Comparison of ENCODE assay signal across 10 mouse cellular contexts in genomic region chr10:69305600-69305999, GRCm38 (mm10). TPM values are rescaled to one million over a fixed set of nuclear protein-coding genes. Genes with fewer than 3 reads are reported as not detected.
DNase-seq lines count a peak whose midpoint lies in the region; ATAC-seq and TF ChIP-seq lines count a peak whose summit lies in the region.
"Had no signal": no experiment of that assay in that cellular context is flagged by ENCODE, and none has a peak within 500 bp of the region (broad histone marks: within the 10 kb centered on the region; RNA-seq: fewer than 3 reads in every experiment).

No protein-coding gene starts in this region.

- 31% methylated on average over 7 of the region's 7 CpGs for WGBS in kidney, embryonic 15.5 days
- WGBS in liver, embryonic 11.5 days: 39% methylated on average over 7 of the region's 7 CpGs

- H3K27me3 ChIP-seq in testis, adult 2 months (ENCODE audit: control insufficient read depth, insufficient read depth, low read length): no peaks in the 10 kb centered on the region
- no peaks in the 10 kb centered on the region for H3K27me3 ChIP-seq in kidney, embryonic 15.5 days
- H3K27me3 ChIP-seq in liver, embryonic 11.5 days (replicated peaks; ENCODE audit: control insufficient read depth, insufficient read depth, low read length): no peaks in the 10 kb centered on the region
- H3K27me3 ChIP-seq: forebrain, embryonic 13.5 days had no signal

- H3K9me3 ChIP-seq in kidney, embryonic 15.5 days (replicated peaks): no peaks in the 10 kb centered on the region
- H3K9me3 ChIP-seq in liver, embryonic 11.5 days (ENCODE audit: control insufficient read depth, low read length): no peaks in the 10 kb centered on the region
- H3K9me3 ChIP-seq: forebrain, embryonic 13.5 days; hindbrain, embryonic 10.5 days had no signal

- H3K4me3 ChIP-seq in testis, adult 2 months (ENCODE audit: control insufficient read depth, low read depth, low read length): peak overlapping the region; percentile 71
- H3K4me3 ChIP-seq in kidney, embryonic 15.5 days (replicated peaks): no peak overlapping the region
- H3K4me3 ChIP-seq in liver, embryonic 11.5 days (ENCODE audit: low read depth, low read length): no peak overlapping the region
- H3K4me3 ChIP-seq: forebrain, embryonic 13.5 days; hindbrain, embryonic 10.5 days had no signal

- H3K36me3 ChIP-seq in testis, adult 2 months (ENCODE audit: control insufficient read depth, insufficient read depth, low read length): no peaks in the 10 kb centered on the region
- no peaks in the 10 kb centered on the region for H3K36me3 ChIP-seq in kidney, embryonic 15.5 days
- no peaks in the 10 kb centered on the region for H3K36me3 ChIP-seq in liver, embryonic 11.5 days (ENCODE audit: control insufficient read depth, insufficient read depth, low read length)
- H3K36me3 ChIP-seq: hindbrain, embryonic 10.5 days had no signal

- peak; percentile 76 for ATAC-seq in kidney, embryonic 15.5 days (replicated peaks; ENCODE audit: low FRiP score)
- peak; percentile 79 for ATAC-seq in liver, embryonic 11.5 days (replicated peaks; ENCODE audit: low FRiP score)
- ATAC-seq: forebrain, embryonic 13.5 days had no signal

- H3K27ac ChIP-seq in testis, adult 2 months (ENCODE audit: control insufficient read depth, insufficient read depth, low read depth, low read length): no peak overlapping the region
- H3K27ac ChIP-seq in kidney, embryonic 15.5 days: peak overlapping the region; percentile 79
- H3K27ac ChIP-seq in liver, embryonic 11.5 days (ENCODE audit: low read depth, low read length): peak overlapping the region; percentile 62
- H3K27ac ChIP-seq: forebrain, embryonic 13.5 days; hindbrain, embryonic 10.5 days had no signal

- H3K4me2 ChIP-seq in kidney, embryonic 15.5 days: peak overlapping the region; percentile 25; the same call in 1 of the 2 replicates
- H3K4me2 ChIP-seq in liver, embryonic 11.5 days: peak overlapping the region; percentile 17
- H3K4me2 ChIP-seq: forebrain, embryonic 13.5 days had no signal

- TF ChIP-seq CTCF in testis, adult 2 months (IDR thresholded peaks at IDR 0.05; ENCODE audit: control insufficient read depth, insufficient read depth, insufficient replicate concordance, low read depth, low read length): no peak

- no peak for TF ChIP-seq POLR2A in testis, adult 2 months (IDR thresholded peaks at IDR 0.05; ENCODE audit: control insufficient read depth, low read depth, low read length)

- DNase-seq in testis, postnatal 10 days (ENCODE audit: low spot score): no peak
- DNase-seq in liver, embryonic 11.5 days (ENCODE audit: low spot score): no peak
- peak; percentile 85 for DNase-seq in yolk sac, embryonic 10.5 days (ENCODE audit: low spot score)
- DNase-seq in urinary bladder, adult 2 months (ENCODE audit: low spot score): no peak
- no peak for DNase-seq in adrenal gland, postnatal 25 days
- no peak for DNase-seq in layer of hippocampus, postnatal 10 days (ENCODE audit: low spot score in 2 of 2)

- peaks cover 6% of the 10 kb centered on the region for H3K4me1 ChIP-seq in testis, adult 2 months (ENCODE audit: control insufficient read depth, insufficient read depth, low read length)
- peaks cover 25% of the 10 kb centered on the region for H3K4me1 ChIP-seq in kidney, embryonic 15.5 days
- 0 out of 2 replicates have a peak, but pooled peaks cover 2% of the 10 kb centered on the region for H3K4me1 ChIP-seq in liver, embryonic 11.5 days (replicated peaks; ENCODE audit: control insufficient read depth, insufficient read depth, low read length)
- H3K4me1 ChIP-seq: forebrain, embryonic 13.5 days had no signal

- H3K9ac ChIP-seq in kidney, embryonic 15.5 days: no peak overlapping the region
- no peak overlapping the region for H3K9ac ChIP-seq in liver, embryonic 11.5 days (ENCODE audit: low read depth, low read length)
- H3K9ac ChIP-seq: forebrain, embryonic 13.5 days had no signal

RNA-seq across cellular contexts. Expression of gene Cdk1, which starts 47.1 kb away (rescaled TPM):
- 49.2 and 49.5 TPM in 2 replicates for polyA plus RNA-seq in testis, adult 2 months (2012; rRNA removed)
- polyA plus RNA-seq in kidney, embryonic 15.5 days (2015; fragmentation: Nextera tagmentation; extraction: Ambion mirVana): 490 and 496 TPM in 2 replicates
- 441 and 474 TPM in 2 replicates for polyA plus RNA-seq in liver, embryonic 11.5 days (2014; fragmentation: Nextera tagmentation; extraction: Ambion mirVana)
- 12.1 and 18.0 TPM in 2 replicates for polyA plus RNA-seq in urinary bladder, adult 2 months (2012; rRNA removed)
- total RNA-seq in adrenal gland, postnatal 25 days (2021): 17.1 and 25.6 TPM in 2 replicates
- total RNA-seq in layer of hippocampus, postnatal 10 days (2021): 10 to 100 TPM in 1 of 2 experiments, 1 to 10 TPM in 1; 6.4 to 12.1 TPM
